Mouse (Mus musculus) embryo, embryonic 11 days (tissue): ENCODE measurements around the gene Plb1.
A peak's percentile ranks its signal among the peaks of the same experiment; 100 is the strongest.

Experiments
- DNase-seq: peaks from one replicate; pipeline ENCODE4 v3.0.0-alpha.2; 2015

Gene Plb1

GRCm38 (mm10) chr5:32232474-32232873 lies at the start of gene Plb1:
Gene Plb1, plus strand, starts transcription at chr5:32232708.
- DNase-seq = no peak

DNA sequence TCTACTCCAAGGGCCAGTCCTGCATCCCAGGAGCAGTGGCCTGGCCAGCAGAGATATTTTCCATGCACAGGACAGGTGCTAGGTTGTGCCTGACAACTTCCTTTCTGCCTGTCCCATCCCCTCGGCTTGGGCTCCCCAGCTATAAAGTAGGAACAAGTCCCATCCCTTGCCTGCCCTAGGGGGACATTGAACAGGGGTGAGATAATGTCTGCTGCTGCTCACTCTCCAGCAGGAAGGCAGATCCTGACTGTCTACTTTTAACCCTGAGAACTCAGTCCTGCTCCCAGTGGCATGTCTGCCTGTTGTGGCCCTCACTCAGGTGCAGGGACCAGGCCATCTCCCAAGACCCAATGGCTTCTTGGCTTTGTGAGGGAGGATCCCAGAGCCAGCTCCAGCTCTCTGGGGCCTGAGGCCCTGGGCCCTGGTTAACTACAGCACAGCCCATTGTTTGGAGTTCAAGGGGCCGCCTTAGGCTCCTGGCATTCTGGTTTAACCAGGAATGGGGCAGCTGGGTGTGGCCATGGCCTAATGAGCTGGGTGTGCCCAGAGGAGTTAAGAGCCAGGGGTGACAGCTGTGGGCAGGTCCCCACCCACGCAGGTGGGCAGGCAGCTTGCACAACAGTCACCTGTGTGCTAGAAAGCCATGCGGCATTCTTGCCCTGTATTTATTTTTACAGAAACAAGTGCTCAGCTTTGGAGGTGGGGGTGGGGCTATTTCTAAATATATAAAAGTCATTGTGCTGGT lies 49.5 kb upstream of the Plb1 start:
- DNase-seq = no peak

DNA sequence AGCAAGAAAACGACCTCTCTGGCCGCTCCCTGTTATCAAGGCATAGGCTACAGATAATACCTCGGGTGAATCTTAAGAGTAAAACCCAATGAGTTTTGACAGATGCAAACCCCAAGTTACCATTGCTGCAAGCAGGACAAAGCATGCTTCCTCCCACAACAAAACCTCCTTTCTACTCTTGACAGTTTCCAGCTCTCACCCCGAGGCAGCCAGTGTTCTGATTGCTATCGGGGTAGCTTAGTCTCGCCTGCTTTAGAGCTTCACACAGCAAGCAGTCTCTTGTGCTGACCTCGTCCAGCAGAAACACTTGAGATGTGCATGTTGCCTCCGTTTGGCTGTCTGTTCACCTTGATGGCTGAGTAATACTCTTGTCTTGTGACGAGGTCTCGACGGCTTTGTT lies 44.8 kb upstream of the Plb1 start:
- no peak for DNase-seq

- DNase-seq = no peak
These were observed 41.2 kb upstream of the Plb1 start for GRCm38 (mm10) chr5:32191259-32191658.

GRCm38 (mm10) chr5:32192016-32192845 lies 40.3 kb upstream of the Plb1 start:
- DNase-seq = no peak

DNA sequence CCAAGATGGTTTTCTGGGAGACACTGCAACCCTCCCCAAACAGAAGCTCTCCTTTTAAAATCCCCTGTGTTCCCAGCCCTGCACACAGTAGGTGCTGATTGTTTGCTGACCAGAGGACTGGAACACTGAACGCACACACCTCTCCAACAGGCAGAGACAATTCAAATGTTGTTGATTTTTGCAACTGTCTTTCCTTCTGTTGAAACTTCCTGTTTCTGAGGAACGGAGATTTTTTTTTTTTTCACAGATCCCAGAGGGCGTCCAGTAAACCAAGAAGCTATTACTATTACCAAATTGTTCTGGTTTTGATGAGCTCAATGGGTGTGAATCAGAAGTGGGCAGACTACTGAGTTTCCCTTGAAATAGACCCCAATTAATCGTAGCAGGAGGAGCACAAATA lies 38.3 kb upstream of the Plb1 start:
- DNase-seq = no peak

GRCm38 (mm10) chr5:32195857-32196609 lies 36.5 kb upstream of the Plb1 start:
- no peak for DNase-seq

- peak; percentile 88 for DNase-seq
These were observed 34.8 kb upstream of the Plb1 start for GRCm38 (mm10) chr5:32197698-32198097.

DNA sequence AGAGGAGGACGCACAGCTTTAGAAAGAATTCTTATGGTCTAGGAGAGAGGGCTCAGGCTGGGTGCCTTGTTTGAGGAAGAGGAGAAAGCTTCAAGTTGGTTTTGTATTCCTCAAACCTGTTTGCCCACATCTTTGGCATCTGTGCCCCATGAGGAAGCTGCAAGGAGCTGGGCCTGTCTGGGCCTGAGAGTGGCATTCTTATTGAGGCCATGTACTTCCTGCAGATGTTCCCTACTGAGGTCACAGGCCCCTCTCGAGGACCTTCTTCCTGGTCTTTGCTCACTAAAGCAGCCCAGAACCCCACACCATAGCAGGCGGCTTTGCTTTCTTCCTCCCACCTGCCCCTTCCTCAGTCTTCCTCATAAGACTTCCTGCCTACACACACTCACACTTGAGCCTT lies 33.4 kb upstream of the Plb1 start:
- DNase-seq = no peak

- no peak for DNase-seq
These were observed 32.9 kb upstream of the Plb1 start for GRCm38 (mm10) chr5:32199594-32199993.

GRCm38 (mm10) chr5:32204653-32205052 lies 27.9 kb upstream of the Plb1 start:
- DNase-seq = peak; percentile 22

GRCm38 (mm10) chr5:32206726-32207125 lies 25.8 kb upstream of the Plb1 start:
- DNase-seq = no peak

DNA sequence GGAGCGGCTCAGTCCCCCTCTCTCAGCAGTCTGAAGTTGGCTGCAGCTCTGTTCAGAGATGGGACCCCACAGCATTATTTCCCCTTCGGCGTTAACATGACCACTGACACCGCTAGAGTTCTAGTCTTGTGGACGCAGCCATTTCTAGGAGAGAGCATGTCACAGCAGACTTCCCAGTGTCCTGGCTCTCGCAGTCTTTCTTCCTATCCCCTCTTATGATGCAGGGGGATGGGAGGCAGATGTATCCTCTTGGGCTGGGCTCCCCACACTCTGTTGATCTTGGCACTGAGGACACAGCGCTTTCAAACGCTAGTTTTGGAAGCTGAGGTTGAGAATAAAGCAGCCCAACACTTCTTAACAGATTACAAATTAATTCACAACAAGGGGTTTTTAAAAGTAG lies 24.0 kb upstream of the Plb1 start:
- DNase-seq = no peak

GRCm38 (mm10) chr5:32211011-32211410 lies 21.5 kb upstream of the Plb1 start:
- no peak for DNase-seq

- no peak for DNase-seq
These were observed 18.8 kb upstream of the Plb1 start for GRCm38 (mm10) chr5:32213746-32214145.

DNA sequence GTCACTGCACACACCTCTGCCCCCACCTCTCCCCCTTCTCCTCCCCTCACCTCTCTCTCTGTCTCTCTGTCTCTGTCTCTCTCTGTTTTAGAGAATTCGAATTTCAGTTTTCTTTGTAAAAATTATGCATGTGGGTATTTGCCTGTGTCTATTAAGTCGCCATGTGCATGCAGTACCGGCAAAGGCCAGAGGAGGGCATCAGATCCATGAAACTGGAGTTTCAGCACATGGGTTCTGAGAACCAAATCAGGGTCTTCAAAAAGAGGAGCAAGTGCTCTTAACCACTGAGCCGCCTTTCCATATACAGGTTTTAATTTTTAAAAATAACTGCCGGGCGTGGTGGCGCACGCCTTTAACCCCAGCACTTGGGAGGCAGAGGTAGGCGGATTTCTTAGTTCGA lies 17.0 kb upstream of the Plb1 start:
- DNase-seq = peak; percentile 55

DNA sequence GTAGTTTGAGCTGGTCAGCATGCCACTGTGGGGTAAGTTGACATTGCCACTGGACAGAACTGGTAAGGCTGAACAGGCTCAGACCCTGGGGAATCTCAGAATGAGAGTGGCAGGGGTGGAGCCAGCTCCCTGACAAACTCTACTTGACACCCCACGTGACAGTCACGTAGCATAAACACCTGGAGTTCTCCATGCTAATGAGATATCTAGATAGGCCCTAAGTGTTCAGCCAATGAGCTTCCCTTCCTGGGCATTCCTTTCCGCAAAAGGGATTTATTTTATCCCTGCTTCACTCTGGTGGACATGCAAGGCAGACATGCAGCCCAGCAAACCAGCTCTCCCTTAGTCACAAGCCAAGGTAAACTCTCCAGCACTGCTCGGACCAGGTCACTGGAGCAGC lies 16.0 kb upstream of the Plb1 start:
- no peak for DNase-seq

DNA sequence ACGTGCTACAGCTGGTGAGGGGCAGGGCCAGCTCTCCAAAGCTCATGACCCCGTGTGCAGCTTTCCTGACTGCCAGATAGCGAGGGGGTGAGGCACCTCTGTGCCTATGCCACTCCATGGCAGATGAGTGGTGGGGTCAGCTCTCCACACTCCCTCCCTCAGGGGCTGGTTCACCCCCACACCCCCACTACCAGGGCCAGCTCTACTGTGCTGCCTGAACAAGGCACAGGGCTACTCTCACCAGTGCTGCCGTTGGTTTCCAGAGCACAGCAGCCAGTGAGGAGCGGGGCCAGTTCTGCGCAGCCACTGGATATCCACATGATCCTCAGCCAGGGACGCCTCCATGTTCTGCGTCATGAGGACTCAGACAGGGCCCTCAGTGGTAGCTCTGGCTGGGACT lies 15.0 kb upstream of the Plb1 start:
- DNase-seq = no peak

- DNase-seq = peak; percentile 34
These were observed 2.1 kb upstream of the Plb1 start for GRCm38 (mm10) chr5:32230372-32230771.

DNA sequence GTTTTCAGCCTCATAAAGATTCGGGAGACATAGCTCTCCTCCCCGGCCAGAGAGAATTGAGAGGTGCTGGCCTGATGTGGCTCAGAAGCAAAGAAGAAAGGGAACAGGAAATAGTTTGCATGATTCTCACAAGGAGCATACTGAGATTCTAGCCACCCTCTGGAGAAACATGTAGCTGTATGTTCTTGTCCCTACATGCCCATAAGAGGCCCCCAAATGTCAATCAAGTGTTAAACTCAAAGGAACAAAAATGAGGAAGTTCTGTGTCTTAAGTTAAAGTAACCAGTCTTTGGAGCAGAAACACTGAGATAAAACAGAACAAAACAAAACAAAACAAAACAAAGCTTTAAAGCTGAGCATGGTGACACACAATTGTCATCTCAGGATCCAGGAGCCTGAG lies 6.8 kb downstream of the Plb1 start:
- no peak for DNase-seq

DNA sequence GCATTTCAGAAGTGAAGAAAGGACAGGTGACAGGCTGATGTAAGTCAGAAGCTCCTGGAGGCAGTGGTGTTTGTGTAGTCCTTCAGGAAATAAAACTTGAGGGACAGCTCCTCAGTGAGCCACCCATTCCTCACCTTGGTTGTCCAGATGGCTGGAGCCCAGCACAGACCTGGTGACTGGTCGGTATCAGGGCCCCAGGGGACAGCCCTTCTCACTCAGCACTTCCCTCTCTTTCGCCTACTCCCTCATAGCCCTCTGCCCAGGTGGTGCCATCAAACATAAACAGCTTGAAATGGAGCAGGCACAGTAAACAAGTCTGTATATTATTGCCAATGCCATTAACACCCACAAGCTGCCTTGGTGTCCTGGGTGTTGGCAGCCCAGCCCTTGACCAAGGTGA lies 8.2 kb downstream of the Plb1 start:
- DNase-seq = no peak

GRCm38 (mm10) chr5:32243286-32243885 lies 10.9 kb downstream of the Plb1 start:
- DNase-seq = no peak

DNA sequence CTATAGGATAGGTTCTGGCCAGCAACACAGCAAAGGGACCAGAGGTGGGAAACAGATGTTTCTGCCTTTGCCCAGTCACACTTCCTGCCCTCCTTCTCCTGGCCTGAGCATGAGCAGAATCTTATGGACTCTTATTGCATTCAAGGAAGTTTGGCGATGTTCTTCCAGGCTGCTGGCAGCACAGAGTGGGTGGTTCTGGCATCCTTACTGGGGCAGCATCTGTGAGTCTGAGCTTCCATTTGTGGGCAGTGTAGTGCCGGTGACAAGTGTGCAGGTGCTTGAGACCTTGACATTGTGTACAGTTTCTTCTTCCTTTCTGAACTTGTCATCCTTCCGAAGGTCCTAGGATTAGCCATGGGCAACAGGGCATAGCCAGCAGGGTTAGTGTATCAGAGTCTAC lies 12.9 kb downstream of the Plb1 start:
- DNase-seq = no peak
